Mouse (Mus musculus) lung, postnatal 0 days (tissue): Measurements from ENCODE around the gene Pde4d.

ENCODE experiments used
- CTCF ChIP-seq: IDR thresholded peaks from 2 replicates; pipeline ENCODE4 v1.5.1; 2016; ENCODE audit warnings: antibody characterized with exemption, mild to moderate bottlenecking
- EP300 ChIP-seq: IDR thresholded peaks from 2 replicates; pipeline ENCODE4 v1.6.1; 2016; ENCODE audit warnings: antibody characterized with exemption, mild to moderate bottlenecking, control low read depth

DNA sequence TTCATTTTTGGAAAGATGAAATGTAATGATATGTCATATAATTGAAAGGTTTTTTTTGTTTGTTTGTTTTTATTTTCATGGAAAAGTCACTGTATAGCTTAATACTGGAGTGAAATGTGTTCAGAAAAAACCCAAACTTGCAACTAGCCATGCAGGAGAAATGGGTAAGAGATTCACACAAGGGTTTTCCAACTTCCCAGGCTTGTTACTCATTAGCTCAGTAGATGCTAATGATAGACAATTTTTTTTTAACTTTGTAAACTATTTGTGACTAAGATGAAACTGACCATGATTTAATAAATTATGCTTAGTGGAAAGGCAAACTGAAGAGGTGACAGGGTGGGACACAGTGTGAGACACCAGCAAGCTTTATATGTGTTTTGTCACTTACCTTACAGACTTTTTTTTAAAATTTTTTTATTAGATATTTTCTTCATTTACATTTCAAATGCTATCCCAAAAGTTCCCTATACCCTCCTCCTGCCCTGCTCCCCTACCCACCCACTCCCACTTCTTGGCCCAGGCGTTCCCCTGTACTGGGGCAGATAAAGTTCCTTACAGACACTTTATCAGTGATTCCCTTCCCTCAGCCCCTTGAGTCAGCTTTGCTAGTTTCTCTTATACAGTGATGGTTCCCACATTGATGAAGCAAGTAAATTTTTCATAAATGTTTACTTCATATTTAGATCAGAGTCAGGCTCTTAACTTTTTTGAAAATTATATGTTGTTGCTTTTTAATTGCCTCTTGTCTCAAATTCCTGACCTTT, 30.8 kb upstream of the Pde4d start:
- no peak for TF ChIP-seq EP300
- no peak for TF ChIP-seq CTCF
